Mouse (Mus musculus) CH12.LX (cell line): ENCODE measurements around the gene Arcn1.

Source experiments
- CTCF ChIP-seq, 2 experiments: IDR thresholded peaks in 1 of 2; conservative IDR thresholded peaks in 1 of 2; 2 replicates each; pipeline ENCODE4 v1.5.1; 2011 to 2012; ENCODE audit warnings: low read depth in 2 of 2, low read length in 2 of 2, improper control_type of control experiment in 1 of 2, inconsistent platforms in 1 of 2, mild to moderate bottlenecking in 1 of 2, moderate library complexity in 1 of 2
- ELF1 ChIP-seq: IDR thresholded peaks from 2 replicates; pipeline ENCODE4 v1.6.1; 2014; ENCODE audit warnings: low read depth, mild to moderate bottlenecking, inconsistent platforms, low read length, improper control_type of control experiment
- GABPA ChIP-seq: IDR thresholded peaks from 2 replicates; pipeline ENCODE4 v1.6.1; 2012; ENCODE audit warnings: low read depth, low read length, improper control_type of control experiment, inconsistent platforms; ENCODE audit not compliant: insufficient replicate concordance
- MAFK ChIP-seq: IDR thresholded peaks from 2 replicates; pipeline ENCODE4 v1.6.1; 2011; ENCODE audit warnings: low read length, improper control_type of control experiment; ENCODE audit not compliant: insufficient replicate concordance
- MAZ ChIP-seq: IDR thresholded peaks from 2 replicates; pipeline ENCODE4 v1.6.1; 2012; ENCODE audit warnings: low read depth, mild to moderate bottlenecking, inconsistent platforms, low read length, improper control_type of control experiment, moderate library complexity
- MXI1 ChIP-seq: IDR thresholded peaks from 2 replicates; pipeline ENCODE4 v1.6.1; 2011; ENCODE audit warnings: mild to moderate bottlenecking, low read depth, low read length, improper control_type of control experiment
- POLR2A ChIP-seq: IDR thresholded peaks from 2 replicates; pipeline ENCODE4 v1.6.1; 2011; ENCODE audit warnings: low read depth, mild to moderate bottlenecking, improper control_type of control experiment, low read length
- USF1 ChIP-seq: IDR thresholded peaks from 2 replicates; pipeline ENCODE4 v1.6.1; 2014; ENCODE audit warnings: low read depth, mild to moderate bottlenecking, inconsistent platforms, low read length, improper control_type of control experiment
- ZC3H11A ChIP-seq: IDR thresholded peaks from 2 replicates; pipeline ENCODE4 v1.6.1; 2012; ENCODE audit warnings: low read depth, mild to moderate bottlenecking, inconsistent platforms, low read length, improper control_type of control experiment
- ZKSCAN1 ChIP-seq: IDR thresholded peaks from 2 replicates; pipeline ENCODE4 v1.6.1; 2012; ENCODE audit warnings: low read depth, inconsistent platforms, low read length, improper control_type of control experiment, borderline replicate concordance

DNA sequence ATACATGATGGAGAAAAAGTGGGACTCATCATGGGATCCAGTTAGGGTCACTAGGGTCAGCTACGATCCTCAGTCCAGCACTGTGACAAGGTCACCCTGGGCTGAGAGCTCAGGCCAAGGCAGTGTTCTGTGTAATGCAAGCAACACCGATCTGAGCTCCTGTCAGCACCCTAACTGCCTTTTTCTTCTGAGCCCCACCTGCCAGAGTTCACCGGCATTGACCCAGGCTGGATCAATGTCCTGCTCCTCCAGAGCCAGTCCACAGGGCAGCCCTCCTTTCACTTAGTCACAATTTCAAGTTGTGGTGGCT, 45.8 kb downstream of the Arcn1 start:
- TF ChIP-seq ELF1 (no peak), POLR2A (no peak), MXI1 (no peak), MAFK (no peak), CTCF (conservative IDR thresholded peaks at IDR 0.05 in 1 of 2, IDR thresholded peaks at IDR 0.05 in 1 of 2; ENCODE audit: low read depth in 2 of 2, low read length in 2 of 2) (no peak), USF1 (no peak), ZC3H11A (no peak), ZKSCAN1 (no peak), MAZ (no peak), GABPA (no peak)
